Mouse (Mus musculus): Measurements from ENCODE around the gene Vwa1.
"Not testable (repeated sequence)": the region's sequence is repeated elsewhere in the genome, so short reads cannot be mapped to it uniquely, and the experiment has no call there.

The Vwa1 gene

GRCm38 (mm10) chr4:155745136-155745535, 29.4 kb downstream of the Vwa1 start:
- no peak for DNase-seq (ENCODE audit: low spot score in 2 of 2)

GRCm38 (mm10) chr4:155744474-155744873, 30.0 kb downstream of the Vwa1 start:
- no peak for DNase-seq (ENCODE audit: low spot score in 2 of 2)

GRCm38 (mm10) chr4:155742684-155743083, 31.8 kb downstream of the Vwa1 start:
- DNase-seq (ENCODE audit: low spot score in 2 of 2): no peak

- DNase-seq (ENCODE audit: low spot score in 2 of 2): not testable (repeated sequence)
Measured at GRCm38 (mm10) chr4:155740681-155741080, 33.8 kb downstream of the Vwa1 start.

- DNase-seq (ENCODE audit: low spot score in 2 of 2): no peak
Measured at GRCm38 (mm10) chr4:155739741-155740636, 34.5 kb downstream of the Vwa1 start.

GRCm38 (mm10) chr4:155739152-155739551, 35.3 kb downstream of the Vwa1 start:
- no peak for DNase-seq (ENCODE audit: low spot score in 2 of 2)

GRCm38 (mm10) chr4:155738262-155738661, 36.2 kb downstream of the Vwa1 start:
- no peak for DNase-seq (ENCODE audit: low spot score in 2 of 2)

- DNase-seq (ENCODE audit: low spot score in 2 of 2): no peak
Measured at GRCm38 (mm10) chr4:155736421-155736820, 38.1 kb downstream of the Vwa1 start.

- no peak for DNase-seq (ENCODE audit: low spot score in 2 of 2)
Measured at GRCm38 (mm10) chr4:155735788-155736187, 38.7 kb downstream of the Vwa1 start.

- DNase-seq (ENCODE audit: low spot score in 2 of 2): peak; percentile 55 to 56
Measured at GRCm38 (mm10) chr4:155734951-155735702, 39.4 kb downstream of the Vwa1 start.

- peak; percentile 66 to 74 for DNase-seq (ENCODE audit: low spot score in 2 of 2)
Measured at GRCm38 (mm10) chr4:155734350-155734941, 40.1 kb downstream of the Vwa1 start, which contains the start of gene Tmem240. Gene Tmem240, plus strand, starts transcription at chr4:155734800.

- no peak for DNase-seq (ENCODE audit: low spot score in 2 of 2)
Measured at GRCm38 (mm10) chr4:155733267-155733666, 41.2 kb downstream of the Vwa1 start.

GRCm38 (mm10) chr4:155727993-155728392, 46.5 kb downstream of the Vwa1 start:
- DNase-seq (ENCODE audit: low spot score in 2 of 2): no peak

- DNase-seq (ENCODE audit: low spot score in 2 of 2): peak in 1 of 2 experiments; percentile 46
Measured at GRCm38 (mm10) chr4:155721668-155722083, 52.8 kb downstream of the Vwa1 start.

Data from spleen, postnatal 10 days (tissue).